Mouse (Mus musculus): ENCODE measurements around the gene Atn1. TPM values are rescaled to one million over a fixed set of nuclear protein-coding genes. Genes with fewer than 3 reads are reported as not detected.

Gene Atn1
- polyA plus RNA-seq, 1 experiment from 2014 or later = 17.5 TPM

DNA sequence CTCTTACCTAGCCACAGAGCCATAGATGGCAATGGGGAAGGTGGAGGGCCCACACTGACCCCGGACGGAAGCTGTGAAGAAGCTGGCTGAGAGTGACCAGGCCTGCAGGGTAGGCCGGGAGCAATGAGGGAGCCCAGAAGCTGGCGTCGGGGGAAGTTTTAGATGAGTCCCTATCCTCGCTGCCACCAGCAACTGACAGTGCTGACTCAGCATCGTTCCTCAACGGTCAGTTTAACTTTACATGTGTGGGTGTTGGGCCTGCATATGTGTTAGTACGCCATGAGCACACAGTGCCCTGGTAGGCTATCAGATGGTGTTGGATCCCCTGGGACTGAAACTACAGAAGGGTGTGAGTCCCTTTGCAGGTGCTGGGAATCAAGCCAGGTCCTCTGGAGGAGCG is 31.9 kb downstream of the Atn1 start:
- no peak for ATAC-seq (ENCODE audit: low FRiP score, low TSS enrichment)
- 90% methylated on average over 10 of the region's 10 CpGs for WGBS
- H3K27ac ChIP-seq (ENCODE audit: low read depth, low read length) = no peak overlapping the region
- no peaks in the 10 kb centered on the region for H3K4me1 ChIP-seq (ENCODE audit: control insufficient read depth, insufficient read depth, low read length)
- H3K4me2 ChIP-seq (replicated peaks; ENCODE audit: low read depth, low read length) = no peak overlapping the region
- no peak overlapping the region for H3K4me3 ChIP-seq (ENCODE audit: low read length)
- no peaks in the 10 kb centered on the region for H3K27me3 ChIP-seq (ENCODE audit: control insufficient read depth, insufficient read depth, low read length)
- H3K9ac ChIP-seq (ENCODE audit: low read depth, low read length) = no peak overlapping the region
- no peaks in the 10 kb centered on the region for H3K36me3 ChIP-seq (ENCODE audit: control insufficient read depth, insufficient read depth, low read length)
- H3K9me3 ChIP-seq (ENCODE audit: control insufficient read depth, low read length) = no peaks in the 10 kb centered on the region

DNA sequence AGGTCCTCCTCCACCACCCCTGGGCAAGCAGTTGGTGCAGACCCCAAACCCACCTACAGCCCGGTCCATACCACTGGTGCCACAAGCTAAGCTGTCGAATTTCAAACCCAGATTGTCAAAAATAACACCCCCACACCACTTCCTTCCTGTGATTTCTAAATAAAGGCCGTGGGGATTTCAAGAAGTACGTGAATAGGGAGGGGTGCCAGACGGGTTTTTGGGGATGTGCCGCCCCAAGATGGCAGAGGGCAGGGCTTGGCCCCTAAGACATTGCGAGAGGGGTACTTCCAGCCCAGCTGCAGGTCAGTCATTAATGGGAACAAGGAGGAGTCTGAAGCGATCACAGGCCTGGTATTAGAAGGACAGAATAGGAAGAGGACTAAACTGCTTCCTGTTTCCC is 32.8 kb downstream of the Atn1 start:
- Histone ChIP-seq H3K36me3 (ENCODE audit: control insufficient read depth, insufficient read depth, low read length) (no peaks in the 10 kb centered on the region), H3K4me1 (ENCODE audit: control insufficient read depth, insufficient read depth, low read length) (no peaks in the 10 kb centered on the region), H3K4me3 (ENCODE audit: low read length) (no peak overlapping the region), H3K4me2 (replicated peaks; ENCODE audit: low read depth, low read length) (no peak overlapping the region), H3K9me3 (ENCODE audit: control insufficient read depth, low read length) (no peaks in the 10 kb centered on the region), H3K27ac (ENCODE audit: low read depth, low read length) (no peak overlapping the region), H3K27me3 (ENCODE audit: control insufficient read depth, insufficient read depth, low read length) (no peaks in the 10 kb centered on the region), H3K9ac (ENCODE audit: low read depth, low read length) (no peak overlapping the region)
- ATAC-seq (ENCODE audit: low FRiP score, low TSS enrichment) = no peak
- WGBS = 79% methylated on average over 8 of the region's 8 CpGs

DNA sequence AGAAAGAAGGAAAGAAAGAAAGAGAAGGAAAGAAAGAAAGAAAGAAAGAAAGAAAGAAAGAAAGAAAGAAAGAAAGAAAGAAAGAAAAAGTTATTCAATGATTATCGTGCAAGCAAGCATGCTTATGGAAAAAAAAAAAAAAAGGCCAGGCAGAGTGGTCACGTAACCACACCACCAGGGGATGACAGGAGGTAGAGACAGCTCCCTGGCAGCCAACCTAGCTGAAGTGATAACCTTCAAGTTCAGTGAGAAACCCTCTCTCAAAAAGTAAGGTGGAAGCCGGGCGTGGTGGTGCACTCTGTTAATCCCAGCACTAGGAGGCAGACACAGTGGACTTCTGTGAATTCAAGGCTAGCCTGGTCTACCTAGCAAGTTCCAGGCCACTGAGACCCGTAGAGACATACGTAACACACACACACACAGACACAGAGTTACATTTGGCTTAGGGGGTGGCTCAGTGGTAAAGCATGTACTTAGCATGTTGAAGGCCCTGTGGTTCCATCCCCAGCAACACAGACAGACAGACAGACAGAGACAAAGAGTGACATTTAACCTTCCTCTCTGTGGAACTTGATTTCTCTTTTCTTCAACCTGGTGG is 33.3 kb downstream of the Atn1 start:
- ATAC-seq (ENCODE audit: low FRiP score, low TSS enrichment) = no peak
- H3K4me1 ChIP-seq (ENCODE audit: control insufficient read depth, insufficient read depth, low read length) = no peaks in the 10 kb centered on the region
- H3K36me3 ChIP-seq (ENCODE audit: control insufficient read depth, insufficient read depth, low read length) = no peaks in the 10 kb centered on the region
- no peaks in the 10 kb centered on the region for H3K9me3 ChIP-seq (ENCODE audit: control insufficient read depth, low read length)
- no peak overlapping the region for H3K9ac ChIP-seq (ENCODE audit: low read depth, low read length)
- no peak overlapping the region for H3K27ac ChIP-seq (ENCODE audit: low read depth, low read length)
- no peak overlapping the region for H3K4me2 ChIP-seq (replicated peaks; ENCODE audit: low read depth, low read length)
- 92% methylated on average over 6 of the region's 6 CpGs for WGBS
- no peaks in the 10 kb centered on the region for H3K27me3 ChIP-seq (ENCODE audit: control insufficient read depth, insufficient read depth, low read length)
- no peak overlapping the region for H3K4me3 ChIP-seq (ENCODE audit: low read length)

DNA sequence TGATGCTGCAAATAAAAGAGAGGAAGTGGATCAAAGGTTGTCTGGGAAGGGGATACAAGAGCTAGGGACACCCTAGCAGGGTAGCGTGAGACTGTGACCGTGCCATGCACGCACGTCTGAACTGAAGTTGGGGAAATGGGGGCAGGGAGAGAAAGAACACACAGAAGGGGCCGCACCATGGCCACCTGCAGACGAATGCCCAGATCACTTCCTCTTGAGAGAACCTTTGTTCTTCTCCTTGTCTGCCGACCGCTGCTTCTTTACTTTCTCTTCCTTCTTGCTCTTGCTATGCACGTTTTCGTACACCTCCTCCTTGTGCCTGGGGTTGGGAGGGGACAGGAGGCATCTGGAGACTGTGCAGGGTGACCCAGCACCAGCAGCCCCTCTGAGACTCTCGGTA is 35.4 kb downstream of the Atn1 start:
- Histone ChIP-seq H3K27ac (ENCODE audit: low read depth, low read length) (no peak overlapping the region), H3K4me2 (replicated peaks; ENCODE audit: low read depth, low read length) (no peak overlapping the region), H3K9ac (ENCODE audit: low read depth, low read length) (peak overlapping the region; percentile 53; the same call in 1 of the 2 replicates), H3K4me3 (ENCODE audit: low read length) (no peak overlapping the region), H3K4me1 (ENCODE audit: control insufficient read depth, insufficient read depth, low read length) (no peaks in the 10 kb centered on the region), H3K36me3 (ENCODE audit: control insufficient read depth, insufficient read depth, low read length) (peaks cover 18% of the 10 kb centered on the region), H3K9me3 (ENCODE audit: control insufficient read depth, low read length) (no peaks in the 10 kb centered on the region), H3K27me3 (ENCODE audit: control insufficient read depth, insufficient read depth, low read length) (no peaks in the 10 kb centered on the region)
- ATAC-seq (ENCODE audit: low FRiP score, low TSS enrichment) = no peak
- WGBS = 68% methylated on average over 11 of the region's 11 CpGs

DNA sequence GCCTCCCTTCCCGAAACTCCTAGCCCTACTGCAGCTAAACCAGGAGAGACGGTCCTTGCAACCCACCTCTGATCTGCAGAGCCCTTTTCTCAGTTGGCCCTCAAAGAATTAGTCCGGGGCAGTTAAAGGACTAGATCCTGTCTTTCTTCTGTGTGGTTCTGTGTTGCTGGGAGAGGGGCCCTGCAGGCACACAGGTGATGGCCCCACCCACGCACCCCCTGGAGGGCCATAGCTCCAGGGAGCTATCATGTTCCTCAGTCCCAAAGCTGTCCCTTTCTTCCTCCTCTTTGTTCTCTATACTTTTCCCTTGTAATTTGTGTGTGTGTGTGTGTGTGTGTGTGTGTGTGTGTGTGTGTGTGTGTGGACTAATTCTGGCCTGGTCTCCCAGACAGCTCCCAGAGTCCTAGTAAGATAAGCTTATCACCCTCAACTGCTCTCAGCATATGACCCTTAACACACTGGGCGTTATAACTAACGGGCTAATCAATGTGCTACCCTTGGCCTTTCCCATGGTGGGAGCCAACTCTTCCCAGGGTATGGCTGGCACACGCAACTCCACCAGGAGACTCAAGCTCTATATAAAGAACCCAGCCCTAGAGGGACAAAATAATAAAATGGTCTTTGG is 36.9 kb downstream of the Atn1 start:
- H3K9ac ChIP-seq (ENCODE audit: low read depth, low read length) = peak overlapping the region; percentile 53; the same call in 1 of the 2 replicates
- H3K36me3 ChIP-seq (ENCODE audit: control insufficient read depth, insufficient read depth, low read length) = peaks cover 33% of the 10 kb centered on the region
- H3K4me1 ChIP-seq (ENCODE audit: control insufficient read depth, insufficient read depth, low read length) = no peaks in the 10 kb centered on the region
- H3K9me3 ChIP-seq (ENCODE audit: control insufficient read depth, low read length) = no peaks in the 10 kb centered on the region
- 61% methylated on average over 7 of the region's 7 CpGs for WGBS
- no peak for ATAC-seq (ENCODE audit: low FRiP score, low TSS enrichment)
- H3K4me2 ChIP-seq (replicated peaks; ENCODE audit: low read depth, low read length) = peak overlapping the region; percentile 31
- no peaks in the 10 kb centered on the region for H3K27me3 ChIP-seq (ENCODE audit: control insufficient read depth, insufficient read depth, low read length)
- peak overlapping the region; percentile 38 for H3K4me3 ChIP-seq (ENCODE audit: low read length)
- peak overlapping the region; percentile 65; the same call in 1 of the 2 replicates for H3K27ac ChIP-seq (ENCODE audit: low read depth, low read length)

DNA sequence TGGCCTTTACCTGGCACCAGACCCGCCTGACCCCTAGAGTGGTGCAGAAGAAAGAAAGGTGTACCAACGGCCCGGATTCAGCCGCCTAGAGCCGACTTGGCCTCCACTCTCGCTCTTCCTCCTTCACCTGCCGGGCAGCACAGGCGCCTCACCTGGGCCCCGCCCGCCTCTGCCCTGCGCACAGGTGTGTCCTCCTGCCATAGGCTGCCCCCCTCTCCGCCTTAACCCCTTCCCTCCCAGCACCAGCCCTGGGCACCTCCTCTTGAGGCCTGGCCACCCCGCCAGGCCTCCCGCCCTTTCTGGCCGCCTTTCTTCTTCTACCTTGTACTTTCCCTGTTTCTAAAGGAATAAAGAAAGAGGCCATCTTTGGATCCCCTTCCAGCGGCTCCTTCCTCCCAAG is 37.6 kb downstream of the Atn1 start:
- Histone ChIP-seq H3K9ac (ENCODE audit: low read depth, low read length) (peak overlapping the region; percentile 53), H3K27me3 (ENCODE audit: control insufficient read depth, insufficient read depth, low read length) (no peaks in the 10 kb centered on the region), H3K4me1 (ENCODE audit: control insufficient read depth, insufficient read depth, low read length) (peaks cover 3% of the 10 kb centered on the region), H3K4me2 (replicated peaks; ENCODE audit: low read depth, low read length) (peak overlapping the region; percentile 31; the same call in 1 of the 2 replicates), H3K9me3 (ENCODE audit: control insufficient read depth, low read length) (no peaks in the 10 kb centered on the region), H3K27ac (ENCODE audit: low read depth, low read length) (peak overlapping the region; percentile 65), H3K4me3 (ENCODE audit: low read length) (peak overlapping the region; percentile 38), H3K36me3 (ENCODE audit: control insufficient read depth, insufficient read depth, low read length) (peaks cover 40% of the 10 kb centered on the region)
- ATAC-seq (ENCODE audit: low FRiP score, low TSS enrichment) = peak; percentile 20; the same call in 1 of the 2 replicates
- 66% methylated on average over 15 of the region's 16 CpGs for WGBS

DNA sequence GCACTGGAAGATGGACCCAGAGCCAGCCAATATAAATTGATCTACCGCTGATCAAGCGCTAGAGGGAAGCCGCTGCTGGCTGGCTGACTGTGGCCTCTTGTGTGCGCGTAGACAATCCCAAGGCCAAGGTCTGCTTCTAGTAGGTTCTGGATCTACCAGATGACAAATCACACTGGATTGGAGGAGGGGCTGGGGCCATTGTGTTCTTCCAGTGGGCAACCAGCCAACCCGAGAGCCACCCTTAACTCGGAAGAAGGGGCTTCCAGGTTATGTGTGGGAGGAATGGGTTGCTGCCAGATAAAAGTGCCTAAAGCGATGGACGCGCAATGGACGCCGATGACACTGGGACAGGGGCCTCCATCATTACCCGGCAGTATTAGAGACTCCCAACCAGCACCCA is 38.4 kb downstream of the Atn1 start:
- H3K4me1 ChIP-seq (ENCODE audit: control insufficient read depth, insufficient read depth, low read length) = peaks cover 10% of the 10 kb centered on the region
- peak overlapping the region; percentile 38 for H3K4me3 ChIP-seq (ENCODE audit: low read length)
- peaks cover 41% of the 10 kb centered on the region for H3K36me3 ChIP-seq (ENCODE audit: control insufficient read depth, insufficient read depth, low read length)
- peak overlapping the region; percentile 53 for H3K9ac ChIP-seq (ENCODE audit: low read depth, low read length)
- 70% methylated on average over 13 of the region's 13 CpGs for WGBS
- peak overlapping the region; percentile 23 for H3K4me2 ChIP-seq (replicated peaks; ENCODE audit: low read depth, low read length)
- no peak for ATAC-seq (ENCODE audit: low FRiP score, low TSS enrichment)
- no peak overlapping the region for H3K27ac ChIP-seq (ENCODE audit: low read depth, low read length)
- no peaks in the 10 kb centered on the region for H3K27me3 ChIP-seq (ENCODE audit: control insufficient read depth, insufficient read depth, low read length)
- no peaks in the 10 kb centered on the region for H3K9me3 ChIP-seq (ENCODE audit: control insufficient read depth, low read length)

DNA sequence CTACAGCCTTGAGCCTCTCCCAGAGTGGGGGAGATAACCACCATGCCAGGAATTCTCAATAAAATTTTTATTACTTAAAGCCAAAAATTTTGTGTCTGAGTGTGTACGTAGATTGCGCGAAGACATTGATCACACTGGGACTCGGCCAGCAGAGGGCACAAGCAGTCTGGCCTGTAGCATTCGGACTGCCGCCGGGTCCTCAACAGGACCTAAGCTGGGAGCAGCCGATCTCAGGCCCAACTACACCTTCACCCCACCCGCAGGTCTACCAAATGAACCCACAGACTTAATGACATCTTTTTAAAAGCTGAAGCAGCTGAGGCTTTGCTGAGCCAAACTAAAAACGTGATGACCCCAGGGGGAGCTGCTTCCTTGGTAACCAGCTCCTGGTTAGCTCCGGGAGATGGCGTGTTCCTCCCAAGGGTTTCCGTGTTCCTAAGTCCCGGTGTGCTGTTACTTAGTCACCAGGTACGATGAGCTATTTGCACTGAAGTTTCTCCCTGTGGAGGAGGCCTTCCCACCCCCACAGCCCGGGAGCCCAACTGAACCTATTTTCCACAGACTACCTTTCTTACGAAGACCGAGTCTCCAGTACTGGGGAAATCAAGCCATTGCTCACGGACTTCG is 39.3 kb downstream of the Atn1 start:
- 69% methylated on average over 20 of the region's 20 CpGs for WGBS
- no peak overlapping the region for H3K27ac ChIP-seq (ENCODE audit: low read depth, low read length)
- H3K36me3 ChIP-seq (ENCODE audit: control insufficient read depth, insufficient read depth, low read length) = peaks cover 41% of the 10 kb centered on the region
- H3K9ac ChIP-seq (ENCODE audit: low read depth, low read length) = peak overlapping the region; percentile 18; the same call in 1 of the 2 replicates
- peaks cover 11% of the 10 kb centered on the region for H3K4me1 ChIP-seq (ENCODE audit: control insufficient read depth, insufficient read depth, low read length)
- H3K9me3 ChIP-seq (ENCODE audit: control insufficient read depth, low read length) = no peaks in the 10 kb centered on the region
- no peak for ATAC-seq (ENCODE audit: low FRiP score, low TSS enrichment)
- H3K4me2 ChIP-seq (replicated peaks; ENCODE audit: low read depth, low read length) = peak overlapping the region; percentile 23; the same call in 1 of the 2 replicates
- no peaks in the 10 kb centered on the region for H3K27me3 ChIP-seq (ENCODE audit: control insufficient read depth, insufficient read depth, low read length)
- H3K4me3 ChIP-seq (ENCODE audit: low read length) = no peak overlapping the region; the same call in 1 of the 2 replicates

DNA sequence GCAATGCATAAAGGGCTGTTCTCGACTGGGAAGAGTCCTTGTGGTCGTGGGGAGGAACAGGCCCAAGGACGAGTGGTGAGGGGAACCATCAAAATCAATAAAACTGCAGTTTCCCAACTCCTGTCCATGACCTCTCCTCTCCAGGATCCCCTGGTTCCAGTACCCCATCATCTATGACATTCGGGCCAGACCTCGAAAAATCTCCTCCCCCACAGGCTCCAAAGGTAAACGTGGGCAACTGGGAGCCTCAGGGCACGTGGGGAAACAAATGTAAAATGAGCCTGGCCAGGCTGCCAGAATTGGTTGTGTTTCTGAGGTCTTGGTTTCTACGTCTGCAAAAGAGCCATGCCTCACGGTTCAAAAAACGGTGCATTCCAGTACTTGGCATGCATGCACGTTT is 43.4 kb downstream of the Atn1 start:
- ATAC-seq (ENCODE audit: low FRiP score, low TSS enrichment) = no peak
- H3K4me3 ChIP-seq (ENCODE audit: low read length) = peak overlapping the region; percentile 68
- WGBS = 13% methylated on average over 11 of the region's 11 CpGs
- peak overlapping the region; percentile 88 for H3K9ac ChIP-seq (ENCODE audit: low read depth, low read length)
- peak overlapping the region; percentile 87; the same call in 1 of the 2 replicates for H3K27ac ChIP-seq (ENCODE audit: low read depth, low read length)
- no peaks in the 10 kb centered on the region for H3K27me3 ChIP-seq (ENCODE audit: control insufficient read depth, insufficient read depth, low read length)
- peak overlapping the region; percentile 90 for H3K4me2 ChIP-seq (replicated peaks; ENCODE audit: low read depth, low read length)
- H3K36me3 ChIP-seq (ENCODE audit: control insufficient read depth, insufficient read depth, low read length) = peaks cover 56% of the 10 kb centered on the region
- H3K4me1 ChIP-seq (ENCODE audit: control insufficient read depth, insufficient read depth, low read length) = peaks cover 24% of the 10 kb centered on the region
- H3K9me3 ChIP-seq (ENCODE audit: control insufficient read depth, low read length) = no peaks in the 10 kb centered on the region
